Mouse (Mus musculus): Measurements from ENCODE around the gene Calhm3. TPM values are rescaled to one million over a fixed set of nuclear protein-coding genes. Genes with fewer than 3 reads are reported as not detected.

Calhm3 gene
- polyA plus RNA-seq, 1 experiment from 2014 or later, result not detected

DNA sequence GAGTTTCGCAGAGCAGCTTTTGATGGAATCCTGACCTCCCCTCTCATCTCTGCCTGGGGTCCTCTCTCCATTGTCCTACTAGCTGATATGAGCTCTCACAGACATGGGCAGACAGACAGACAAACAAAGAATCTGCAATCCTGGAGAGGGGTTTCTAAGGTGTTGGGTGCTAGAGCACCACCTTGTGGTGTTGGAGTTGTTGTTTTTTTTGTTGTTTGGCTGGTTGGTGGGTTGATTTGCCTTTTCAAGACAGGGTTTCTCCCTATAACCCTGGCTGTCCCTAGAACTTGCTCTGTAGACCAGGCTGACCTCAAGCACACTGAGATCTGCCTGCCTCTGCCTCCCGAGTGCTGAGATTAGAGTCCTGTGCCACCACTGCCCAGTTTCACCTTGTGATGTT lies 17.9 kb upstream of the Calhm3 start:
- Histone ChIP-seq H3K4me3 (replicated peaks; ENCODE audit: low read length) (no peak overlapping the region), H3K27ac (ENCODE audit: low read length) (no peak overlapping the region), H3K4me1 (ENCODE audit: control insufficient read depth, insufficient read depth, low read length) (peaks cover 14% of the 10 kb centered on the region), H3K27me3 (ENCODE audit: control insufficient read depth, insufficient read depth, low read length) (peaks cover 6% of the 10 kb centered on the region; the same call in 1 of the 2 replicates), H3K9me3 (replicated peaks; ENCODE audit: control insufficient read depth, low read length) (no peaks in the 10 kb centered on the region), H3K36me3 (ENCODE audit: control insufficient read depth, insufficient read depth, low read length) (no peaks in the 10 kb centered on the region), H3K4me2 (ENCODE audit: low read depth, low read length) (no peak overlapping the region), H3K9ac (ENCODE audit: low read length) (no peak overlapping the region)
- no peak for ATAC-seq (ENCODE audit: insufficient read depth, low FRiP score)
- 57% methylated on average over 2 of the region's 2 CpGs for whole genome bisulfite sequencing

DNA sequence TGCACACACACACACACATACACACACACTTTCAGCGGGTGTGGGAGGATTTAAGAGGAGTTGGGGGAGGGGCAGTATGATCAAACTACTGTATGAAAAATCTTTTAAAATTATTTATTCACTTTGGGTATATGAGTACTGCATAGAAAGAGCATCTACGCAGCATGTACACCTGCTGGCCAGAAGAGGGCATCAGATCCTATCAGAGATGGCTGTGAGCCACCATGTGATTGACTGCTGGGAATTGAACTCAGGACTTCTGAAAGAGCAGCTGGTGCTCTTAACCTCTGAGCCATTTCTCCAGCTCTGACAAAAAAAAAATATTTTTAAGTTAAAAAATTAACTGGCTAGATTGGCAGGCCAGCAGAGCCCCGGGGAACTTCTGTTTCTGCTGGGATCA lies 17.0 kb upstream of the Calhm3 start:
- no peak overlapping the region for H3K9ac ChIP-seq (ENCODE audit: low read length)
- 0 out of 2 replicates have a peak, but pooled peaks cover 3% of the 10 kb centered on the region for H3K27me3 ChIP-seq (ENCODE audit: control insufficient read depth, insufficient read depth, low read length)
- peaks cover 8% of the 10 kb centered on the region for H3K4me1 ChIP-seq (ENCODE audit: control insufficient read depth, insufficient read depth, low read length)
- H3K4me2 ChIP-seq (ENCODE audit: low read depth, low read length), result no peak overlapping the region
- H3K4me3 ChIP-seq (replicated peaks; ENCODE audit: low read length), result no peak overlapping the region
- ATAC-seq (ENCODE audit: insufficient read depth, low FRiP score), result no peak
- no peaks in the 10 kb centered on the region for H3K9me3 ChIP-seq (replicated peaks; ENCODE audit: control insufficient read depth, low read length)
- WGBS, result 43% methylated on average over 3 of the region's 3 CpGs
- no peaks in the 10 kb centered on the region for H3K36me3 ChIP-seq (ENCODE audit: control insufficient read depth, insufficient read depth, low read length)
- no peak overlapping the region for H3K27ac ChIP-seq (ENCODE audit: low read length)

DNA sequence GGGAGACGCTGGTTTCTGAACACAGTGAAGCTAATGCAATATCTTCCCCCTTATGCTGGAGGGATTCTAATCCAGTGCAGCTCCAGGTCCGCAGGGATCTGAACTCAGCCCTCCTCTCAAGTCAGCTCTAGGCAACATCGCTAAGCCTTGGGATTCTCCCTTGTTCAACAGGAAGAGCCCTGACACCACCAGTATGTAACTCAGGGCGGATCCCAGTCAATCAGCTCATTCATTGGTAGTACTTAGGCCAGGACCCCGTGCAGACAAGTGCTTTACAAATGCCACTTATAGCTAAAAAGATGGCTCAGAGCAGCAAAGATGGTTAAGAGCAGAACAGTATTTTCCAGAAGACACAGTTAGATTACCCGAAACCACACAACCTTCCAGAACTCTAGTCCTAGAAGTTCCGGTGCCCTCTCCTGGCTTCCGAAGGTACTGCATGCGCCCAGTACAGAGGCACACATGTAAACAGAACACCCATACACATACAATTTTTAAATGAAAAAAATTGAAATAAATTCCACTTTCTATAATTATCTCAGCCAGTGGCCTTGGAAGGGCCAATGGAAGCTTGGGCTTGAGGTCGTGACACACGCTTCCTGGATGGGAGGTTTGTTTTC lies 11.3 kb upstream of the Calhm3 start:
- H3K4me3 ChIP-seq (replicated peaks; ENCODE audit: low read length), result peak overlapping the region; percentile 10; the same call in 1 of the 2 replicates
- H3K9me3 ChIP-seq (replicated peaks; ENCODE audit: control insufficient read depth, low read length), result no peaks in the 10 kb centered on the region
- H3K4me1 ChIP-seq (ENCODE audit: control insufficient read depth, insufficient read depth, low read length), result peaks cover 3% of the 10 kb centered on the region; the same call in 1 of the 2 replicates
- no peaks in the 10 kb centered on the region for H3K27me3 ChIP-seq (ENCODE audit: control insufficient read depth, insufficient read depth, low read length)
- peak overlapping the region; percentile 50 for H3K4me2 ChIP-seq (ENCODE audit: low read depth, low read length)
- no peak for ATAC-seq (ENCODE audit: insufficient read depth, low FRiP score)
- H3K36me3 ChIP-seq (ENCODE audit: control insufficient read depth, insufficient read depth, low read length), result no peaks in the 10 kb centered on the region
- no peak overlapping the region for H3K9ac ChIP-seq (ENCODE audit: low read length)
- 28% methylated on average over 11 of the region's 11 CpGs for WGBS
- no peak overlapping the region for H3K27ac ChIP-seq (ENCODE audit: low read length)

DNA sequence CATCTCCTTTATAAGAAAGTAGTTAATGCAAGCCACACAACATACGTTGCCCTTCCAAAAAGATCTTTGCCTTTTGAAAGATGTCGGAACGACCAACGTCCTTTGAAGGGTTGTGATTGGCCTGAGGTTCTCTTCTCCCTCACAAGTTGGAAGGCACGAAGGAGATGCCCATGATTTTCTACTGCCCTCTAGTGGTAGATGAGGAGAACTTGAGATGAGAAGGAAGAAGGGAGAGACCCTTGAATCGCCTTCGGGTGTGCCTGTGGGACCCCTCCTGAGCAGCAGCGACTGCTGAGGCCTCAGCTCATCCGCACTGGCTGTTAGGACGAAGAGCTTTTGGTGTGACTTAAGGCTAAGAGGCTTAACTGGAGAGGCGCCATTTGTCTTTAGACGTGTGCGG lies 10.7 kb upstream of the Calhm3 start:
- Histone ChIP-seq H3K4me3 (replicated peaks; ENCODE audit: low read length) (peak overlapping the region; percentile 10), H3K4me2 (ENCODE audit: low read depth, low read length) (peak overlapping the region; percentile 50), H3K36me3 (ENCODE audit: control insufficient read depth, insufficient read depth, low read length) (no peaks in the 10 kb centered on the region), H3K9ac (ENCODE audit: low read length) (peak overlapping the region; percentile 7; the same call in 1 of the 2 replicates), H3K9me3 (replicated peaks; ENCODE audit: control insufficient read depth, low read length) (no peaks in the 10 kb centered on the region), H3K27me3 (ENCODE audit: control insufficient read depth, insufficient read depth, low read length) (no peaks in the 10 kb centered on the region), H3K4me1 (ENCODE audit: control insufficient read depth, insufficient read depth, low read length) (peaks cover 3% of the 10 kb centered on the region; the same call in 1 of the 2 replicates), H3K27ac (ENCODE audit: low read length) (no peak overlapping the region)
- ATAC-seq (ENCODE audit: insufficient read depth, low FRiP score), result no peak
- 10% methylated on average over 13 of the region's 13 CpGs for whole genome bisulfite sequencing

DNA sequence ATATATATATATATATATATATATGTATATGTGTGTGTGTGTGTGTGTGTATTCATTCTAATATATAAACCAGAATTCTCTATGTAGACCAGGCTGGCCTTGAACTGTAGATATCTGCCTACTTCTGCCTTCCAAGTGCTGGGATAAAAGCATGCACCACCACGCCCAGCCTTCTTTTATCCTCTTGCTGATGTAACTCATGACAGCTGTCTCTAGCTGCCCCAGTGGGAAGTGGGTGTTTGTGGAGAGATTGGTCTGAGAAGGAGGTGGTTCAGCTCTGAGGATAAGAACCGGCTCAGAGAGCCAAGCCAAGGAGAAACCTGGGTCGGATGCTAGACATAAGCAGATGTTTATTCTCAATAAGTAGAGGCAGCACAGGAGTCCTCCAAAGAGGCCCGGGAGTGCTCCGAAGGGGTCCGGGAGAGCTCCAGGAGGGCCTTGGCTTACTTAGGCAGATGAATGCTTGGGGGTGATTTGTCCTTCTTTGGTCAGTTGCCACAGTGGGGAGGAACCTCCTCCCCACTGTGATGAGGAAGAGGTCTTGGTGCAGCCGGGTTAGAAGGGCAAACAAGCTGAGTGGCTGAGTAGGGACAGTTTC lies 10.2 kb upstream of the Calhm3 start:
- Histone ChIP-seq H3K4me2 (ENCODE audit: low read depth, low read length) (no peak overlapping the region), H3K27me3 (ENCODE audit: control insufficient read depth, insufficient read depth, low read length) (no peaks in the 10 kb centered on the region), H3K4me1 (ENCODE audit: control insufficient read depth, insufficient read depth, low read length) (peaks cover 3% of the 10 kb centered on the region; the same call in 1 of the 2 replicates), H3K36me3 (ENCODE audit: control insufficient read depth, insufficient read depth, low read length) (no peaks in the 10 kb centered on the region), H3K9me3 (replicated peaks; ENCODE audit: control insufficient read depth, low read length) (no peaks in the 10 kb centered on the region), H3K27ac (ENCODE audit: low read length) (no peak overlapping the region), H3K9ac (ENCODE audit: low read length) (no peak overlapping the region), H3K4me3 (replicated peaks; ENCODE audit: low read length) (no peak overlapping the region)
- 39% methylated on average over 7 of the region's 7 CpGs for WGBS
- no peak for ATAC-seq (ENCODE audit: insufficient read depth, low FRiP score)

DNA sequence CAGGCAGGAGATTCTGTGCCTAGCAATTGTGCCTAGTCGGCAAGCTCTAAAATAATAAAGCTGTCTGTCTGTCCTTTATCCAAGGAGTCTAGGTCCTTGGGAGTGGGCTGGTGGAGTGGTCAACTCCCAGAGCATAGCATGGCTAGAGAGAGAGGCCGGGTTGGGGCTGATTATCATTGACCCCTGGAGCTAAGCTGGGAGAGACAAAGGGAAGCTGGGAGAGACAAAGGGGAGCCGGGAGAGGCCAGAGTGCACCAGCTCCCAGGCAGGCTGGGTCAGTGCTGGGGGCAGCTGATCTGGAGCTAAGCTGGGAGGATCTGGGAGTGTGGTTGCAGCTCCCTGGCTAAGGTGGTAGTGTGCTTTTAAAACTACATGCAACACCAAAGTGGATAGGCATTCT lies 9.2 kb upstream of the Calhm3 start:
- Histone ChIP-seq H3K9ac (ENCODE audit: low read length) (no peak overlapping the region), H3K4me2 (ENCODE audit: low read depth, low read length) (no peak overlapping the region), H3K27ac (ENCODE audit: low read length) (no peak overlapping the region), H3K36me3 (ENCODE audit: control insufficient read depth, insufficient read depth, low read length) (no peaks in the 10 kb centered on the region), H3K9me3 (replicated peaks; ENCODE audit: control insufficient read depth, low read length) (no peaks in the 10 kb centered on the region), H3K4me1 (ENCODE audit: control insufficient read depth, insufficient read depth, low read length) (peaks cover 3% of the 10 kb centered on the region; the same call in 1 of the 2 replicates), H3K4me3 (replicated peaks; ENCODE audit: low read length) (no peak overlapping the region), H3K27me3 (ENCODE audit: control insufficient read depth, insufficient read depth, low read length) (no peaks in the 10 kb centered on the region)
- ATAC-seq (ENCODE audit: insufficient read depth, low FRiP score), result no peak
- 36% methylated on average over 3 of the region's 3 CpGs for WGBS

DNA sequence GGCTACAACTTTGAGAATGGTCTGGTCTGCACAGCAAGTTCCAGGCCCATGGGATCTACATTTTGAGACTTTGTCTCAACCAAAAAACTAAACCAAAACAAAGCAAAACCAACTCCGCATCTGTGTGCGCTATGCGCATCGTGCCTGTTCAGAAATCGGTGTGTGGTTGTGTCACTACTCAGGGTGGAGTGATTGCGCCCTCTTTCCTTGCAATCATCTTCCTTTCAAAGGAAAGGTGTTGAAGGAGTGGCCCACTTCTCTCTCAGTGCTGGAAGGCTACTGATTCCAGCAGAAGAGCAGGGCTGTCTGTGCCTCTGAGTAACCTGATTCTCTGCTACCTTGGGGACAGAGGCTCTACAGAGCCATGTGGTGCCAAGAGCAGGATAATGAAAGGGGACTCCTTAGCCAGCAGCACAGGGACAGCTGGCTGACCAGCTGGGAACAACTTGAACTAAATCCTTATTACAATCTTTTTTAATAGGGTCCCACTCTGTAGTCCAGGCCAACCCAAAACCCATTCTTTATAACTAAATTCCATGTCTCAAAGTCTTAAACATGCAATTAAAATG lies 5.7 kb upstream of the Calhm3 start:
- H3K4me1 ChIP-seq (ENCODE audit: control insufficient read depth, insufficient read depth, low read length), result 0 out of 2 replicates have a peak, but pooled peaks cover 3% of the 10 kb centered on the region
- no peak overlapping the region for H3K9ac ChIP-seq (ENCODE audit: low read length)
- ATAC-seq (ENCODE audit: insufficient read depth, low FRiP score), result no peak
- 91% methylated on average over 6 of the region's 6 CpGs for WGBS
- no peak overlapping the region for H3K4me2 ChIP-seq (ENCODE audit: low read depth, low read length)
- H3K36me3 ChIP-seq (ENCODE audit: control insufficient read depth, insufficient read depth, low read length), result no peaks in the 10 kb centered on the region
- H3K27me3 ChIP-seq (ENCODE audit: control insufficient read depth, insufficient read depth, low read length), result no peaks in the 10 kb centered on the region
- no peak overlapping the region for H3K27ac ChIP-seq (ENCODE audit: low read length)
- H3K4me3 ChIP-seq (replicated peaks; ENCODE audit: low read length), result no peak overlapping the region
- H3K9me3 ChIP-seq (replicated peaks; ENCODE audit: control insufficient read depth, low read length), result no peaks in the 10 kb centered on the region

DNA sequence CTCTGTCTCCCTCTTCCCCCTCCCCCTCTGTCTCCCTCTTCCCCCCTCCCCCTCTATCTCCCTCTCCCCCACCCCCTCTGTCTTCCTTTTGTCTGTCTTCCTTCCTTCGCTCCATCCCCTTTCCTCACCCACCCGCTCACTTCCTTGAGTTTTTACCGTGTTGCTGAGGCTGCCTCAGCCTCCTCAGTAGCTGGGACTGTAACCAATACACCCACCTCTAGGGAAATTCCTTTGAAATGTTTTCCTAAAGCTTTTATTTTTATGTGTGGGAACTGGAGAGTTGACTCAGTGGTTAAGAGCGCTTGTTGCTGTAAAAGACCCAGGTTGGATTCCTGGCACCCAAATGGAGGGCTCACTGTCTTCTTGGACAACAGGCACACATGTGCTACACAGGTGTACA lies 4.1 kb upstream of the Calhm3 start:
- Histone ChIP-seq H3K27ac (ENCODE audit: low read length) (no peak overlapping the region), H3K36me3 (ENCODE audit: control insufficient read depth, insufficient read depth, low read length) (no peaks in the 10 kb centered on the region), H3K4me3 (replicated peaks; ENCODE audit: low read length) (no peak overlapping the region), H3K9ac (ENCODE audit: low read length) (no peak overlapping the region), H3K4me2 (ENCODE audit: low read depth, low read length) (no peak overlapping the region), H3K27me3 (ENCODE audit: control insufficient read depth, insufficient read depth, low read length) (no peaks in the 10 kb centered on the region), H3K9me3 (replicated peaks; ENCODE audit: control insufficient read depth, low read length) (no peaks in the 10 kb centered on the region), H3K4me1 (ENCODE audit: control insufficient read depth, insufficient read depth, low read length) (no peaks in the 10 kb centered on the region)
- WGBS, result 60% methylated on average over 4 of the region's 4 CpGs
- no peak for ATAC-seq (ENCODE audit: insufficient read depth, low FRiP score)

DNA sequence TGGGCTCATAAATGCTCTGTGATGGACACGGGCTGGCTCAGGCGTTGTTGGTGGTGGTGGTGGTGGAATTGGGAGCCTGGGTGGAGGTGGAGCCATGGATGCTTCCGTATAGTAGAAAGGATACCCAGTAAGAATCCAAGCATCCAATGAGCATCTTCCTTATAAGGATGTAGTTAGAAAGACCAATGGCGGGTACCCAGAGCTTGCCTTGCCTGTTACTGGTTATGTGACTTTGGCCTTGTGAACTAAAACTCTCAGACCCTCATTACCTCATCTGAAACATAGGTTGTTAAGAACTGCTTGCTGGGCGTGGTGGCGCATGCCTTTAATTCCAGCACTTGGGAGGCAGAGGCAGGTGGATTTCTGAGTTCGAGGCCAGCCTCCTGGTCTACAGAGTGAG lies 3.8 kb downstream of the Calhm3 start:
- no peak overlapping the region for H3K27ac ChIP-seq (ENCODE audit: low read length)
- H3K4me1 ChIP-seq (ENCODE audit: control insufficient read depth, insufficient read depth, low read length), result no peaks in the 10 kb centered on the region
- no peaks in the 10 kb centered on the region for H3K36me3 ChIP-seq (ENCODE audit: control insufficient read depth, insufficient read depth, low read length)
- 87% methylated on average over 7 of the region's 7 CpGs for WGBS
- H3K4me3 ChIP-seq (replicated peaks; ENCODE audit: low read length), result no peak overlapping the region
- no peak overlapping the region for H3K4me2 ChIP-seq (ENCODE audit: low read depth, low read length)
- no peak overlapping the region for H3K9ac ChIP-seq (ENCODE audit: low read length)
- no peaks in the 10 kb centered on the region; the same call in 1 of the 2 replicates for H3K27me3 ChIP-seq (ENCODE audit: control insufficient read depth, insufficient read depth, low read length)
- no peaks in the 10 kb centered on the region for H3K9me3 ChIP-seq (replicated peaks; ENCODE audit: control insufficient read depth, low read length)
- ATAC-seq (ENCODE audit: insufficient read depth, low FRiP score), result no peak

Measured in stomach, embryonic 16.5 days (tissue).